Comparison of ENCODE assay signal across 35 mouse cellular contexts in the genomic region with DNA sequence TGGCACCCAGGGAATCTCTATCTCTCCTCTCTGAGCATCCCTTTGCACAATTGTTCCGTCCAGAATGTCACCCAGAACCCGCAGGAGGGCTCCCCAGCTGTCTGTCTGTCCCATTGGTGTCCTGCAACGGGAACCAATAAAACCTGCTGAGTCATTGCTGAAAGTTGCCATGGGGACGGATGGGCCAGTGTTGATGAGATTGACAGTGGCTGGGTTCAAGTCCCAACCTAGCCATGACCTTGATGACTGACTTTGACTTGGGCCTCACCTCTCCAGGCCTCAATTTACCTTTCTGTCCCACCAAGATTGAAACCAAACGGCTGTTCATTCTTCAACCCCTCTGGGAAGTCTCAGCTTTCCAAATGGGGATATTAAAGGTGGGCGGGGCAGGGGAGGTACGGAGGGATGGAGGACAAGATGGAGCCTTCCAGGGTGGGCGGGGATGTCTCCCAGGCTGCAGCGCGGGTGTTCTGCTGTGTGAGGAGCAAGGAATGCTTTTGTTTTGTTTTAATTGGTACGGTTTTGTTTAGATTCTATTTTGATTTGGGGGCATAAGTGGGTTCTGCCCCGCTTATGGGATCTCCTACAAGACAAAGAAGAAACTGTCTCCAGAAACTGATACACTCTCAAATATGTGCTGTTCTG. TPM values are rescaled to one million over a fixed set of nuclear protein-coding genes. Genes with fewer than 3 reads are reported as not detected.
"Had no signal": no experiment of that assay in that cellular context is flagged by ENCODE, and none has a peak within 500 bp of the region (broad histone marks: within the 10 kb centered on the region; RNA-seq: fewer than 3 reads in every experiment).

No protein-coding gene starts in this region.

- H3K4me2 ChIP-seq: heart, embryonic 11.5 days; heart, embryonic 13.5 days; heart, embryonic 15.5 days; hindbrain, embryonic 12.5 days; hindbrain, embryonic 14.5 days; intestine, embryonic 15.5 days; limb, embryonic 12.5 days; liver, embryonic 12.5 days had no signal

- H3K27me3 ChIP-seq: hindbrain, embryonic 12.5 days; intestine, embryonic 15.5 days; liver, embryonic 12.5 days had no signal

- H3K27ac ChIP-seq: gastrocnemius, adult 2 months; heart, adult 2 months; heart, embryonic 13.5 days; heart, embryonic 15.5 days; hindbrain, embryonic 10.5 days; hindbrain, embryonic 12.5 days; hindbrain, embryonic 14.5 days; intestine, embryonic 15.5 days; limb, embryonic 10.5 days; limb, embryonic 12.5 days; liver, embryonic 12.5 days; liver, embryonic 14.5 days had no signal

- H3K4me1 ChIP-seq: heart, embryonic 13.5 days; heart, embryonic 15.5 days; hindbrain, embryonic 12.5 days; intestine, embryonic 15.5 days; limb, embryonic 10.5 days; limb, embryonic 12.5 days; liver, embryonic 12.5 days had no signal

- H3K4me3 ChIP-seq: gastrocnemius, adult 2 months; heart, adult 2 months; heart, embryonic 13.5 days; heart, embryonic 15.5 days; hindbrain, embryonic 10.5 days; hindbrain, embryonic 12.5 days; intestine, embryonic 15.5 days; limb, embryonic 10.5 days; limb, embryonic 12.5 days; liver, embryonic 12.5 days had no signal

- DNase-seq: gastrocnemius, adult 2 months; gastrocnemius, postnatal 10 days; gastrocnemius, postnatal 25 days; heart, adult 11 months; heart, adult 2 months; heart, postnatal 14 days; heart, postnatal 36 days; kidney, adult 18-20 months; kidney, adult 8-10 months; kidney, postnatal 10 days; kidney, postnatal 25 days; kidney, postnatal 4 days; layer of hippocampus, adult 9-11 months; layer of hippocampus, postnatal 36 days had no signal

- H3K9ac ChIP-seq: heart, embryonic 13.5 days; heart, embryonic 15.5 days; hindbrain, embryonic 12.5 days; hindbrain, embryonic 14.5 days; intestine, embryonic 15.5 days; limb, embryonic 12.5 days; liver, embryonic 12.5 days; liver, embryonic 14.5 days had no signal

- ATAC-seq: hindbrain, embryonic 16.5 days; inflammation-experienced regulatory T-cells, adult 6 months; intestine, embryonic 15.5 days; intestine, postnatal 0 days; liver, embryonic 12.5 days had no signal

- H3K9me3 ChIP-seq: heart, embryonic 13.5 days; heart, embryonic 15.5 days; hindbrain, embryonic 10.5 days; hindbrain, embryonic 12.5 days; intestine, embryonic 15.5 days; limb, embryonic 10.5 days; limb, embryonic 12.5 days; liver, embryonic 12.5 days had no signal

- H3K36me3 ChIP-seq: heart, embryonic 13.5 days; heart, embryonic 15.5 days; hindbrain, embryonic 10.5 days; hindbrain, embryonic 12.5 days; intestine, embryonic 15.5 days; limb, embryonic 10.5 days; limb, embryonic 12.5 days; liver, embryonic 12.5 days had no signal

RNA-seq across cellular contexts. Expression of gene Dtx1, which starts 14.2 kb away (rescaled TPM):
- polyA plus RNA-seq: liver, embryonic 16.5 days had no signal

RNA-seq across cellular contexts. Expression of gene Oas2, which starts 23.7 kb away (rescaled TPM):
- polyA plus RNA-seq: limb, embryonic 10.5 days had no signal

RNA-seq across cellular contexts. Expression of gene Oas3, which starts 51.5 kb away (rescaled TPM):
- total RNA-seq: gastrocnemius, postnatal 10 days; gastrocnemius, postnatal 25 days; layer of hippocampus, adult 18-20 months; layer of hippocampus, postnatal 14 days; layer of hippocampus, postnatal 36 days; left cerebral cortex, adult 18-20 months; left cerebral cortex, postnatal 14 days; left cerebral cortex, postnatal 36 days had no signal
- polyA plus RNA-seq: kidney, embryonic 14.5 days; limb, embryonic 12.5 days had no signal
